ENCODE assay signal across 9 mouse cellular contexts in the genomic region with DNA sequence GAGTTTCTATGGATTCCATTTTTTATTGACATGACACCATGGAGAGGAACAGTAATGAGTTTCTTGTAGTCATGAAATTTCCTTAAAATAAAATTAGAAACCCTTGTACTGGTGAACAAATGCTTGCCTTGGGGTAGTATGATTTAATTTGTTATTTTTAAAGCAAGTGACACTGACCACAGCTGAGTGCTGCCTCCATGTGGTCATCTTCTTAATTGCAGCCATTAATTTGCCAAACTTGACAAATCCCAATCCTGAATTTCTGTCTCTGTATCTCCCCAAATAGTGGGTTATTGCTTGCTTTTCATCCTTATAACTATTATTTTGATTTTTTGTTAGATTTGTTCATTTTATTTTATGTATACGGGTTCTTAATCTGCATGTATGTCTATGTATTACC. TPM values are rescaled to one million over a fixed set of nuclear protein-coding genes. Genes with fewer than 3 reads are reported as not detected.
A peak's percentile ranks its signal among the peaks of the same experiment; 100 is the strongest.
DNase-seq lines count a peak whose midpoint lies in the region; TF ChIP-seq lines count a peak whose summit lies in the region.
"Had no signal": no experiment of that assay in that cellular context is flagged by ENCODE, and none has a peak within 500 bp of the region (broad histone marks: within the 10 kb centered on the region; RNA-seq: fewer than 3 reads in every experiment).

No protein-coding gene starts in this region.

- DNase-seq in cerebellum, adult 18-20 months: peak; percentile 13 to 37
- no peak for DNase-seq in cerebellum, adult 11-12 months
- peak; percentile 15 to 18 for DNase-seq in left cerebral cortex, adult 18-20 months (ENCODE audit: low spot score in 2 of 2)
- no peak for DNase-seq in left cerebral cortex, adult 8-10 months (ENCODE audit: low spot score in 2 of 2)
- peak; percentile 9 for DNase-seq in CH12.LX (ENCODE audit: extremely low read depth)
- DNase-seq in embryo, embryonic 10 days (ENCODE audit: low spot score): peak; percentile 54
- no peak for DNase-seq in ovary, adult 18-20 months (ENCODE audit: low spot score)
- no peak for DNase-seq in urinary bladder, adult 18-20 months (ENCODE audit: low spot score in 2 of 2)

- dilution Hi-C loops in CH12.LX (cut with MboI; ENCODE audit: extremely low pct_ligation_motif_present, extremely low pct_unique_long_range_greater_than_20kb, low sequenced_read_pairs): no loop called here

- no peak overlapping the region for H3K9ac ChIP-seq in CH12.LX (ENCODE audit: insufficient read depth, low read depth)

- no peaks in the 10 kb centered on the region for H3K36me3 ChIP-seq in CH12.LX (replicated peaks in 1 of 2; ENCODE audit: control insufficient read depth in 1 of 2, insufficient read depth in 1 of 2, low read length in 1 of 2)

- H3K27me3 ChIP-seq in CH12.LX (replicated peaks): no peaks in the 10 kb centered on the region

- no peak for TF ChIP-seq POLR2A in CH12.LX (IDR thresholded peaks at IDR 0.05; ENCODE audit: low read depth, low read length)

- no peaks in the 10 kb centered on the region for H3K4me1 ChIP-seq in CH12.LX (ENCODE audit: control insufficient read depth in 1 of 2, insufficient read depth in 2 of 2)

- in situ Hi-C loops in CH12.LX (cut with MboI; ENCODE audit: low pct_ligation_motif_present, low pct_unique_long_range_greater_than_20kb, low sequenced_read_pairs): no loop called here

- no peak overlapping the region for H3K27ac ChIP-seq in CH12.LX (ENCODE audit: insufficient read depth, low read depth)

- peak; percentile 51 for TF ChIP-seq RAD21 in CH12.LX (IDR thresholded peaks at IDR 0.05; ENCODE audit: low read depth, low read length)

- H3K4me3 ChIP-seq in CH12.LX (replicated peaks in 1 of 3; ENCODE audit: low read depth in 2 of 3, low read length in 2 of 3, poor library complexity in 1 of 3): no peak overlapping the region

- no peak overlapping the region for H3K4me2 ChIP-seq in CH12.LX (ENCODE audit: insufficient read depth, low read depth, poor library complexity, severe bottlenecking)

- no peaks in the 10 kb centered on the region for H3K79me2 ChIP-seq in CH12.LX (replicated peaks; ENCODE audit: control insufficient read depth, extremely low read depth, insufficient read depth, poor library complexity, severe bottlenecking)

- H3K9me3 ChIP-seq in CH12.LX (replicated peaks; ENCODE audit: low read length): no peaks in the 10 kb centered on the region

- no peak for TF ChIP-seq EP300 in CH12.LX (IDR thresholded peaks at IDR 0.05; ENCODE audit: low read length)

- TF ChIP-seq CTCF in CH12.LX (conservative IDR thresholded peaks at IDR 0.05 in 1 of 2, IDR thresholded peaks at IDR 0.05 in 1 of 2; ENCODE audit: low read depth in 2 of 2, low read length in 2 of 2): peak; percentile 65 to 67

TF ChIP-seq in CH12.LX, 34 proteins besides CTCF, POLR2A, EP300 and RAD21:
- TF ChIP-seq ZKSCAN1 (IDR thresholded peaks at IDR 0.05; ENCODE audit: borderline replicate concordance, low read depth, low read length) (no peak), SMC3 (IDR thresholded peaks at IDR 0.05; ENCODE audit: low read depth, low read length) (peak; percentile 36; the same call in 1 of the 2 replicates)

RNA-seq across cellular contexts. Expression of a gene that starts 59.7 kb away (rescaled TPM):
- total RNA-seq in left cerebral cortex, adult 18-20 months (2021): 10 to 100 TPM; 21.3 to 26.5 TPM
- total RNA-seq in left cerebral cortex, adult 8-10 months (2022): 10 to 100 TPM; 30.6 to 38.9 (median 34.4) TPM
- total RNA-seq in CH12.LX (2012; rRNA removed) (not detected in 2 replicates), CH12.LX (2014; rRNA removed) (0.03 TPM in 1 of 2 replicates, not detected in the other)
- polyA plus RNA-seq in CH12.LX (2012; ENCODE audit: insufficient read length, low read depth): not detected in 2 replicates
- total RNA-seq: common myeloid progenitor, adult 5-6 weeks had no signal

Comparison
In these comparisons a context has a peak if more than half of its experiments do, and no peak if none do; other contexts are left out.
1. DNase-seq: peak in cerebellum, adult 18-20 months (2 of 2), left cerebral cortex, adult 18-20 months (2 of 2), CH12.LX (single experiment) and embryo, embryonic 10 days (single experiment); none in cerebellum, adult 11-12 months (single experiment), left cerebral cortex, adult 8-10 months (0 of 2), ovary, adult 18-20 months (single experiment) and urinary bladder, adult 18-20 months (0 of 2).
2. RNA of a gene that starts 59.7 kb away (total RNA-seq): 30.6 to 38.9 TPM in left cerebral cortex, adult 8-10 months and 21.3 to 26.5 TPM in left cerebral cortex, adult 18-20 months; 0.03 TPM in CH12.LX; every median in the first group is over 10 times any median in the second.